Comparison of ENCODE assay signal across 3 mouse cellular contexts in genomic region chr11:115618001-115618400, GRCm38 (mm10).
"Had no signal": no experiment of that assay in that cellular context is flagged by ENCODE, and none has a peak within 500 bp of the region (broad histone marks: within the 10 kb centered on the region; RNA-seq: fewer than 3 reads in every experiment).

No protein-coding gene starts in this region.

- DNase-seq: left cerebral cortex, postnatal 4 days; lung, embryonic 14.5 days; lung, postnatal 14 days had no signal
